Mouse (Mus musculus) kidney, adult 2 months (tissue): ENCODE measurements at regions not wholly inside any gene's neighbourhood (a gene's known extent, or its start where the extent isn't known, plus 50 kb on each side); places are given as distances from the start of the nearest gene placed in this dataset.

ENCODE experiments used
- DNase-seq: peaks from one replicate; pipeline ENCODE4 v3.0.0; 2021
- H3K27ac ChIP-seq: fragments of 200-500 bp; 2 replicates; pipeline ENCODE4 v1.5.1; 2012; ENCODE audit warnings: low read depth, low read length, control low read depth, inconsistent platforms; ENCODE audit not compliant: insufficient read depth
- H3K27me3 ChIP-seq: fragments of 200-500 bp; replicated peaks from 2 replicates; pipeline ENCODE4 v1.6.1; 2012; ENCODE audit warnings: mild to moderate bottlenecking, moderate library complexity, low read length, inconsistent platforms; ENCODE audit not compliant: control insufficient read depth, insufficient read depth
- H3K36me3 ChIP-seq: fragments of 200-500 bp; 2 replicates; pipeline ENCODE4 v1.6.1; 2012; ENCODE audit warnings: mild to moderate bottlenecking, moderate library complexity, low read length, inconsistent platforms; ENCODE audit not compliant: control insufficient read depth, insufficient read depth
- H3K4me1 ChIP-seq: fragments of 200-500 bp; 2 replicates; pipeline ENCODE4 v1.6.1; 2011; ENCODE audit warnings: low read length; ENCODE audit not compliant: control insufficient read depth, insufficient read depth
- H3K4me3 ChIP-seq: fragments of 200-500 bp; 2 replicates; pipeline ENCODE4 v1.5.1; 2011; ENCODE audit warnings: mild to moderate bottlenecking, low read depth, low read length, control low read depth; ENCODE audit not compliant: insufficient read depth
- CTCF ChIP-seq: fragments of 200-500 bp; conservative IDR thresholded peaks from 2 replicates; pipeline ENCODE4 v1.5.1; 2011; ENCODE audit warnings: low read depth, mild to moderate bottlenecking, control low read depth, low read length, moderate library complexity, mixed read lengths; ENCODE audit not compliant: insufficient read depth, insufficient read length
- POLR2A ChIP-seq: fragments of 200-500 bp; IDR thresholded peaks from one replicate; pipeline ENCODE4 v1.6.1; 2011; ENCODE audit warnings: low read depth, low read length, control low read depth
- WGBS: fragments of 180-500 bp; shearing (Covaris S2); methylation state at CpG from one replicate; pipeline ENCODE4 v1.1.7; 2018; 5-methylcytosine and 5-hydroxymethylcytosine counted together

DNA sequence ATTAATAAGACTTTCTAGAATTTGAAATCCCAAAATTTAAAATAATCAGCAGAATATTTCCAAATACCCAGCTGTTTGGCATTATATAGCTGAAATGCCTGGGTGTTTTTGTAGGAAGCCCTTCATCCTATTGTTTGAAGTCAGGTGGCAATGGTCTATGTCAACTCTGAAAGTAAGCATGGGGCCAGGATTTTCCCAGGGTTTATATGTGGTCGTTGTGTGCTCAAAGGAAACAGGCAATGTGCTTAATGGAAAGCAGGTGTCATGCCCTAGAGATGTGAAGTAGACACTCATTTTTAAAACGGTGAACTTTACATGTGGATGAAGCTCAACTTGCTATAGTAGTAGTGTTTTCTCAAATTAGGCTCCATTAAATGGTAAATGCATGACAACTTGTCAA is 105.4 kb upstream of the Mocs2 start:
- Histone ChIP-seq H3K36me3 (no peaks in the 10 kb centered on the region), H3K27me3 (no peaks in the 10 kb centered on the region), H3K27ac (no peak overlapping the region), H3K4me3 (no peak overlapping the region), H3K4me1 (no peaks in the 10 kb centered on the region)
- TF ChIP-seq CTCF (no peak), POLR2A (no peak)
- no peak for DNase-seq
- 75% methylated on average over 2 of the region's 2 CpGs for WGBS

DNA sequence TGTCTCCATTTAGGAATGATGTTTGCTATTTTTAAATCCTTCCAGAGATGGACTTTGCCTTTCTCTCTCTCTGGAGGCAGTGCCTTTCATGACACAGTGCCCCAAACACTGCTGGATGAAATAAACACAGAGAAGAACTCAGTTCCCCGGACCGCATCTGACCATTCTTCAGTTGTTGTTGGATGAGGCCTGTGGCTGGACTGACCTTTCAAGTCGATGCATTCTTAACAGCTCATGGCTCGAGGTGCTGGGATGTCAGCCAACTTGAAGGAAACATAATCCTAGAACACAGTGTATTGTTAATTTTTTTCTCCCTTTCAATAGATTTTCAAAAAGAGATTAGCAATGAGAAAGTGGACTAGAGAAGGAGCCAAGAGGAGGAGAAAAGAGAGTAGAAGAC is 98.3 kb upstream of the Mocs2 start:
- no peak overlapping the region for H3K27ac ChIP-seq
- H3K27me3 ChIP-seq: no peaks in the 10 kb centered on the region
- H3K4me1 ChIP-seq: no peaks in the 10 kb centered on the region
- H3K4me3 ChIP-seq: no peak overlapping the region
- peak; percentile 16 for DNase-seq
- H3K36me3 ChIP-seq: no peaks in the 10 kb centered on the region
- TF ChIP-seq POLR2A: no peak
- no peak for TF ChIP-seq CTCF
- WGBS: 41% methylated on average over 4 of the region's 4 CpGs

DNA sequence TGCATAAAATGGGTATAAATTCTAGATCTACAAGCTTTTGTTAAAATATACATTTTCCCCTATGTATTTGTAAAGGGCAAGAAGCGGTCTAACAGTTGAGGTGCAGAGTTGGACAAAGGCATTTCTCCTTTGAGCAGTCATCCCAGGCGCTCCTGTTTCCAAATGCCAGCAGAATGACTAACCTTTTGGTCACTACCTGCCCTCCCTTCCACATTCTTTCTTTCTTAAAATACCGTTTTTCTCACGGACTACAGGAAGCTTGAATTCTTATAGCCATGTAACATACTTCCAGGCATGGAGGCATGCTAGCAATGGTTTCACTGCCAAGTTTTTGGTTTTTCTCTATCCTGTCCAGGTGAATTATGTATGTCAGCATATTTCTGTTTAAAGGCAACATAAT is 91.2 kb upstream of the Mocs2 start:
- DNase-seq: no peak
- Histone ChIP-seq H3K27ac (no peak overlapping the region), H3K4me3 (no peak overlapping the region), H3K27me3 (no peaks in the 10 kb centered on the region), H3K4me1 (no peaks in the 10 kb centered on the region), H3K36me3 (no peaks in the 10 kb centered on the region)
- TF ChIP-seq POLR2A (no peak), CTCF (no peak)
- 54% methylated on average over 4 of the region's 4 CpGs for WGBS

DNA sequence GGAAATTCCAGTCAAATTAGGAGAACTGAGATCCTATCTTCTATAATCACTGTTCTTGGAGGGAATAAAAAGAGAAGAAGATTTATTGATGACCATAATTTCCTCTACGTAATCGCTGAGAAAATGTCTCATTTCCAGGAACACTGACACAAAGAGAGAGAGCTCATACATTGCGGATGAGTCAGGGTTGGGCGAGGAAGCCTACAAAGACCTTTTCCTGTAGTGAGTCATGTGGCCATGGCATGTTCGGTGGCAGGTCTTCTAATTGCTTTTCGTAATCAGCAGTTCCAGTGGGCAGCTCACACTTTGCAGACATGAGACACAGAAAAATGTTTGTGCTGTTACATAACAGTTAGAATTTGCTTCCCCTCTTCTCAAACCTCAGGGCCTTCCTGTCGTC is 83.0 kb upstream of the Mocs2 start:
- no peak for DNase-seq
- no peaks in the 10 kb centered on the region for H3K36me3 ChIP-seq
- no peak overlapping the region for H3K27ac ChIP-seq
- H3K27me3 ChIP-seq: no peaks in the 10 kb centered on the region
- TF ChIP-seq CTCF (no peak), POLR2A (no peak)
- no peaks in the 10 kb centered on the region for H3K4me1 ChIP-seq
- 61% methylated on average over 7 of the region's 7 CpGs for WGBS
- no peak overlapping the region for H3K4me3 ChIP-seq

DNA sequence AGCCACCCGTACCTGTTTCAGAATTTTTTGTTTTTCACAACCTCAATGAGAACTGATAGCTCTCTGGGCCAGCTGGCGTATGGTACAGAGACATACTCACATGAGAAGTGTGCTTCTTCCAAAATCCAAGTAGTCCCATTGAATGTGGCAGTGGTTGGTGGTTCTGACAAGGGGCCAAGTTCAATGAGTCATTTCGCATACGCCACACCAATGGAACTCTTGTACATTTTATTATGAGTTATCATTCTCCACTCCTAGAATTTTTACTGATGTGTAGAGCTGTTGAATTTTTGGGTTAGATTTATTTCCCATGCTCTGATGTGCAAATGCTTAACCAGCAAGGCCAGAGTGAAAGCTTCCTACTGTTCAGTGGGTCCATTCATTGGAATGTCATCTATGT is 82.0 kb upstream of the Mocs2 start:
- DNase-seq: no peak
- H3K36me3 ChIP-seq: no peaks in the 10 kb centered on the region
- WGBS: 94% methylated on average over 4 of the region's 4 CpGs
- no peaks in the 10 kb centered on the region for H3K27me3 ChIP-seq
- TF ChIP-seq CTCF (no peak), POLR2A (no peak)
- no peak overlapping the region for H3K4me3 ChIP-seq
- H3K27ac ChIP-seq: no peak overlapping the region
- no peaks in the 10 kb centered on the region for H3K4me1 ChIP-seq

DNA sequence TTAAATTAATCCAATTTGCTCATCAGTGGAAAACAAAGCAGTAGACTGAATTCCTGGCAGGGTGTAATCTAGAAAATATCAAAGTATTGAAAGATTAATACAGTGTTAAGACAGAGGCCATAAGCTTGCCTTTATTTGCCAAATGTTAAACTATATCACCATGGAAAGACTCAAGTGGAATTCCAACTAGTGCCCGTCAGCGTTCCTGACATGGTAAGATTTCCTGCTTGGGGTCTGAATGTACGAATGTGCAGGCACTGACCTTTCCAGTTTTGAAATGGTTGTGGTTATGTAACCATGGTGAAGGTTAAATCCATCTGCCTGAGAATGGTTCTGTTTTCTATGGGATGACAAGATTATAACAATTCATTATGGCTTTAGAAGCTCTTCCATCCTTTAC is 75.5 kb upstream of the Mocs2 start:
- Histone ChIP-seq H3K27ac (no peak overlapping the region), H3K36me3 (no peaks in the 10 kb centered on the region), H3K27me3 (no peaks in the 10 kb centered on the region), H3K4me1 (no peaks in the 10 kb centered on the region), H3K4me3 (no peak overlapping the region)
- TF ChIP-seq POLR2A (no peak), CTCF (no peak)
- no peak for DNase-seq
- WGBS: 79% methylated on average over 3 of the region's 3 CpGs

DNA sequence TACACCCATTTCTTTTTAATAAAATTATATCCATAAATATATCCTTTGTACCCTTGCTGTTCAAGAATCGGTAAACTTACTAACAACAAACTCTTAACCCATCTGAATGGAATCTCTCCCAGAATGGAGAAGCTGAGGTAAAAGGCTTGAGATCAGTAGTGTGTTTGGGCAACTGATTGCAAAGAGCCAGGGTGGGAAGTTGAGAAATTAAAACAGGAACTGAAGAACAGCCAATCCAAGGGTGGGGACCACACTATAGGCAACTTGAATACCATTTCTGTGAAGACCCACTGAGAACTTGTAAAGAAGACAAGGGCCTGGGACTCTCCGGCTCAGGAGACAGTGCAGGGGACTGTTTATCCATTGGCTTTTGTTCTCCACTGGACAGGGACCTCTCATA is 72.2 kb upstream of the Mocs2 start:
- TF ChIP-seq POLR2A: no peak
- no peak for TF ChIP-seq CTCF
- H3K4me1 ChIP-seq: no peaks in the 10 kb centered on the region
- no peak for DNase-seq
- H3K4me3 ChIP-seq: no peak overlapping the region
- H3K27ac ChIP-seq: no peak overlapping the region
- 90% methylated on average over 2 of the region's 2 CpGs for WGBS
- no peaks in the 10 kb centered on the region for H3K27me3 ChIP-seq
- H3K36me3 ChIP-seq: no peaks in the 10 kb centered on the region

DNA sequence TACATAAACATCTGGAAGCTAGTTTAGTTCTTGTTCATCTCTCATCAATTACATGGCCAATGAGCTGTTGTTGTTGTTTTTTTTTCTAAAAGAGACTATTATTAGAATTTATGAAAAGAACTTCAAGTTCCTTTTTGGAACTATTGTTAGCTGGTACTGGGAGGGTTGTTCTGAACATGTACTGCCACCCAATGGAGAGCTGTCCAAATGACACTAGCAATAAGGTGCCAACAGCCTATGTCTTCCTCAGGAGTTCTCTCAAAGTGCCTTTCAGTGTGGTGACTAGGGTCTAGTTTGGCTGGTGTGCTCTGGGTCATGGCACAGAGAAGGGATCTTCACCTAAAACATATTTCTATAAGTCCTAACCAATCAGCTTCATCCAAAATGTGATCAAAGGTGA is 60.6 kb upstream of the Mocs2 start:
- Histone ChIP-seq H3K27ac (no peak overlapping the region), H3K4me3 (no peak overlapping the region), H3K4me1 (no peaks in the 10 kb centered on the region), H3K27me3 (no peaks in the 10 kb centered on the region), H3K36me3 (no peaks in the 10 kb centered on the region)
- DNase-seq: peak; percentile 53
- peak; percentile 51 for TF ChIP-seq CTCF
- TF ChIP-seq POLR2A: no peak
